Mouse (Mus musculus) lung, embryonic 16.5 days (tissue): ENCODE results near the gene 4921517D22Rik. TPM values are rescaled to one million over a fixed set of nuclear protein-coding genes. Genes with fewer than 3 reads are reported as not detected.

Experiments used
- ATAC-seq: fragments of 200-750 bp; cut with Nextera tagmentation; 2 replicates; pipeline ENCODE4 v1.8.0; 2017; ENCODE audit warnings: low read depth, mild to moderate bottlenecking, moderate library complexity
- H3K27ac ChIP-seq: fragments of 300-500 bp; sonication (generic); 2 replicates; pipeline ENCODE4 v1.5.1; 2014; ENCODE audit warnings: mild to moderate bottlenecking, control low read depth, low read length
- H3K27me3 ChIP-seq: fragments of 300-500 bp; sonication (generic); 2 replicates; pipeline ENCODE4 v1.6.1; 2014; ENCODE audit warnings: low read depth, low read length, mixed read lengths; ENCODE audit not compliant: control insufficient read depth, insufficient read depth
- H3K36me3 ChIP-seq: fragments of 300-500 bp; sonication (generic); 2 replicates; pipeline ENCODE4 v1.6.1; 2014; ENCODE audit warnings: low read length; ENCODE audit not compliant: control insufficient read depth, insufficient read depth
- H3K4me1 ChIP-seq: fragments of 300-500 bp; sonication (generic); replicated peaks from 2 replicates; pipeline ENCODE4 v1.6.1; 2014; ENCODE audit warnings: low read length, mixed read lengths; ENCODE audit not compliant: control insufficient read depth, insufficient read depth
- H3K4me2 ChIP-seq: fragments of 300-500 bp; sonication (generic); 2 replicates; pipeline ENCODE4 v1.6.1; 2014; ENCODE audit warnings: low read depth, low read length, control low read depth
- H3K4me3 ChIP-seq: fragments of 300-500 bp; sonication (generic); 2 replicates; pipeline ENCODE4 v1.5.1; 2014; ENCODE audit warnings: mild to moderate bottlenecking, low read length, control low read depth
- H3K9ac ChIP-seq: fragments of 300-500 bp; sonication (generic); 2 replicates; pipeline ENCODE4 v1.6.1; 2014; ENCODE audit warnings: low read length, control low read depth
- H3K9me3 ChIP-seq: fragments of 300-500 bp; sonication (generic); 2 replicates; pipeline ENCODE4 v1.6.1; 2016; ENCODE audit warnings: low read length; ENCODE audit not compliant: control insufficient read depth
- WGBS: fragments of 180-500 bp; shearing (Covaris S2); extraction: QIAGEN DNeasy Blood & Tissue Kit; methylation state at CpG from one replicate; pipeline ENCODE4 v1.1.7; 2014; 5-methylcytosine and 5-hydroxymethylcytosine counted together
- polyA plus RNA-seq: library from polyadenylated mRNA; unstranded; fragments of >200 nt; fragmentation: Nextera tagmentation; extraction: Ambion mirVana; gene quantifications from 2 replicates; pipeline ENCODE4 v1.2.1, GENCODE M21; 2015

The 4921517D22Rik gene
- polyA plus RNA-seq, 1 experiment from 2014 or later, result not detected

DNA sequence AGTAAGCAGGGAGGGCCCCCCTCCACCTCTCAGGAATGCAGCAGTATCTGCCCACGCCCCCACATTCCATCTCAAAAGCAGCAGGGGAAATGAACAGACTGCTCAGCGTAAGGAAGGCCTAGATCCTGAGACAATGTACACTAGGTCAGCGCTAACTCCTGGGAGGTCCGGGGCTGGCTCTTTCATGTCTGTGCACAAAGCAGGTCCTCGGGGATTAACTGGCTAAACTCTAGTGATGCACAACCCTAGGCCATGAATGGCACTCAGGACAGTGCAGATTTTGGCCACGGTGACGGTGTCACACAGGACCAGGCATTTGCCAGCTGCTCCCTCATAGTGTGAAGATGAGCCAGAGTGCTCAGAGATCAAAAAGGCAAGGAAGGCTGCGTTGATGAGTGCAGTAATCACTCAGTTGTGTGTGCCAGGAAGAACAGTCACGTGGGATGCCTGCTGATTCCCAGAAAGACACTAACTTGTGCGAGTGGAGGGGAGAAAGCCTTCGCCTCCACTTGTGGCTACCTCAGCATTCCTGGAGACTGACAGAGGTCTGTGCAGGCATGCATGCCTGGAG is 47.1 kb downstream of the 4921517D22Rik start:
- ATAC-seq, result peak; percentile 86

DNA sequence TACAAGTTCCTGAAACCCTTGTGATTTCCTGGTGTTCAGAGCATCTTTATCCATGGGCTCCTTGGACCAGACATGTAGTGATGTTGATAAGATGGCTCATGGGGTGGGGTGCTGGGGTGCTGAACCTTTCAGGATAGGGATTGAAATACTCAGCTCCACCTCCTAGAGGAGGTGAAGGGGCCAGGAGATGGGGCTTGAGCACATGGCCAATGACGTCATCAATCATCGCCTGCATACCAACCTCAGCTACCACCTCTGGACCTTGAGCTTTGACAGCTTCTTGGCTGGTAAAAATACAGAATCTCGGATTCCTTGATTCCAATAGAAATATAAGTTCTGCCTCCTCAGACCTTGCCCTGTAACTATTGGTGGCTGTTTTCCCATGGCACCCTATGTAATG is 48.4 kb downstream of the 4921517D22Rik start:
- H3K4me2 ChIP-seq, result no peak overlapping the region
- peaks cover 11% of the 10 kb centered on the region for H3K4me1 ChIP-seq
- no peaks in the 10 kb centered on the region for H3K9me3 ChIP-seq
- no peak overlapping the region for H3K27ac ChIP-seq
- H3K36me3 ChIP-seq, result peaks cover 4% of the 10 kb centered on the region; the same call in 1 of the 2 replicates
- WGBS, result 74% methylated on average over 3 of the region's 3 CpGs
- H3K27me3 ChIP-seq, result no peaks in the 10 kb centered on the region
- H3K4me3 ChIP-seq, result no peak overlapping the region
- ATAC-seq, result no peak
- no peak overlapping the region for H3K9ac ChIP-seq

More for the DNA sequence above, 47.1 kb downstream of the 4921517D22Rik start:
- peaks cover 11% of the 10 kb centered on the region for H3K4me1 ChIP-seq
- WGBS, result 39% methylated on average over 11 of the region's 11 CpGs
- H3K27ac ChIP-seq, result no peak overlapping the region; the same call in 1 of the 2 replicates
- no peaks in the 10 kb centered on the region for H3K9me3 ChIP-seq
- H3K4me2 ChIP-seq, result no peak overlapping the region
- H3K4me3 ChIP-seq, result no peak overlapping the region
- peaks cover 4% of the 10 kb centered on the region; the same call in 1 of the 2 replicates for H3K36me3 ChIP-seq
- H3K27me3 ChIP-seq, result no peaks in the 10 kb centered on the region
- H3K9ac ChIP-seq, result no peak overlapping the region

DNA sequence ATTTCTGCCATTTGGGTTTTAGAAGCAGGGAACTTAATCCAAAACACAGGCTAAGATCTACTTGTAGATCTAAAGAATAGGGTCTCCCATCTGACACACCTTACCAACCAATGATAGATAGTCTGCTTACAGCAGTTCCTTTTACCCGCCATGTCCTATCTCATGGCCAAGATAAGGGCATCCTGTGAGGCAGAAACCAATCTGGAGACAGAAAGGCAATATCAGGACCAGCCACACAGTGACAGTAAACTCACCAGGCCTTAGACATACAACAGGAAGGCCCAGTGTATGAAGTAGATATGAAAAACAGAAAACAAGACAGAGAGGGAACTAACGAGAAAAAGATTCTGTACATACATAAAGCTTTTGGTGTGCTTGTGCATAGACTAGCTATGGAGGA is 51.1 kb downstream of the 4921517D22Rik start:
- Histone ChIP-seq H3K36me3 (peaks cover 7% of the 10 kb centered on the region), H3K9ac (no peak overlapping the region), H3K4me1 (peaks cover 11% of the 10 kb centered on the region), H3K27me3 (no peaks in the 10 kb centered on the region), H3K9me3 (no peaks in the 10 kb centered on the region), H3K27ac (no peak overlapping the region), H3K4me3 (no peak overlapping the region), H3K4me2 (no peak overlapping the region)
- WGBS, result 87% methylated on average over 2 of the region's 2 CpGs
- ATAC-seq, result no peak

DNA sequence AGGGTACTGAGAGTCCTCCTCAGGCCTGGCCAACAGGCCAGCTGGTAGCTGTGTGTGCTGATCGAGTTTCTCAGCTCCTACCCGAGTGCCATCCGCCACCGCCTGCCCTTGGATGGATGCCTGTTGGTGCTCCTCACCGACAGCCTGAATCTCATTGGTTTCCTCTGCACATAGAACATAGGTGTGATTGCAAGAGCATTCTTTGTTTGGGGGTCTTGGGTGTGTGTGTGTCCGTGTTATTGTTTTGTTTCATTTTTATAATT is 53.8 kb downstream of the 4921517D22Rik start:
- no peaks in the 10 kb centered on the region for H3K27me3 ChIP-seq
- 69% methylated on average over 6 of the region's 6 CpGs for WGBS
- ATAC-seq, result no peak
- H3K4me1 ChIP-seq, result no peaks in the 10 kb centered on the region
- H3K4me3 ChIP-seq, result no peak overlapping the region
- no peaks in the 10 kb centered on the region for H3K9me3 ChIP-seq
- no peak overlapping the region for H3K27ac ChIP-seq
- H3K36me3 ChIP-seq, result peaks cover 21% of the 10 kb centered on the region
- H3K4me2 ChIP-seq, result no peak overlapping the region
- H3K9ac ChIP-seq, result no peak overlapping the region

DNA sequence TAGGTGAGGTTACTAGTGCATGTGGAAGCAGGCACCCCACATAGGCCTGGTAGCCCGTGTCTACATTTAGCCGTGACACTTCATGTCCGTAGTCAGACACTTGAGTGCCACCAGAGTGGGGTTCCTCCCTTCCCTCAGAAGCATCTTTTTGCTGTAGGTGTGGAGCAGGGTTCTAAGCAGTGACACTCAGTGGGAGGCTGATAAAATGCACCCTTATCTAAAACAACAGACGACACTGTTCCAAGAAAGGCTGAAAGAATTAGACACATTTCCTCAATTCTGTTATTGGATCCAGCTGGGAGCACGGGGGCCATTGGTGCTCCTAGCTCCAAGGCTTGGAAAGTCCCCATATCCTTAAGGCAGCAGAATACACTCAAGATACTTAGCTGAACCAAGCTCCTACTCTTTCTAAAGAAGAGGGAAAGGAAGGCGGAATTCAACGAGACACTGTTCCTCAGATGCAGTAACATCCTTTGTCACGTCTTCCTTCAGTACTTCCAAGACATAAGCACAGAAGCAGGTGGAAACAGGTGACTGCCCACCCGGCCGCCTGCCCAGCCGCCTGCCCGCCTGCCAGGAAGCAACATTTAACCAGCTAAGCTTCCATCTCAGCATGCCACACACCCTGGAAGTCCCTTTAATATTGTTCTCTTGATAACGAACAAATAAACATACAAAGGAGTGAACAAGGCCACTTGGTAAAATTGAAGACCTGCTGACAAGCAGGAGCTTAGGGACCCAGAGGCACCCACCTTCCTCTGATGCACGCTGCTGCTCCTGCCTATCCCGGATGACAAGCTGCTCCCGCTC is 54.3 kb downstream of the 4921517D22Rik start:
- Histone ChIP-seq H3K27ac (no peak overlapping the region), H3K4me1 (no peaks in the 10 kb centered on the region), H3K9me3 (no peaks in the 10 kb centered on the region), H3K4me3 (no peak overlapping the region), H3K36me3 (peaks cover 26% of the 10 kb centered on the region), H3K9ac (no peak overlapping the region), H3K4me2 (no peak overlapping the region), H3K27me3 (no peaks in the 10 kb centered on the region)
- WGBS, result 80% methylated on average over 16 of the region's 16 CpGs
- ATAC-seq, result no peak

DNA sequence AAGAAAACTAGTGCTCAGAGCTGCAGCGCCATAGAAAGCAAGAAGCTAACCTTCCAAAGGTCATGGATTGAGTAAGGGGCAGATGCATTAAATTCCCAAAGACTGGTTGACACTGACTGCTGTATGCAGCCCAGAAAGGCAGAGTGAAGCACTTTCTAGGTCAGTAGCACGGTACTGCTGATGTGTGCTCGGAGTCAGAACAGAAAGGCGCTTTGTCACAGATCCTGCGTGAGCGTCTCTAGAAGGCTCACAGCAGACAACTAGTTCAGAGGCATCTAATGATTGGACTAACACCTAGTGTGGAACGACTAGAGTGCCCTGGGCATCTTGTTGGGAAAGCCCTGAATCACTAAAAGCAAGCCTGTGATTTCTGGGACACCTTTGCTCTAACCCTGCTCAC is 56.1 kb downstream of the 4921517D22Rik start:
- Histone ChIP-seq H3K9ac (no peak overlapping the region), H3K27ac (no peak overlapping the region), H3K4me3 (no peak overlapping the region), H3K4me2 (no peak overlapping the region), H3K36me3 (peaks cover 33% of the 10 kb centered on the region), H3K27me3 (no peaks in the 10 kb centered on the region), H3K4me1 (no peaks in the 10 kb centered on the region), H3K9me3 (no peaks in the 10 kb centered on the region)
- no peak for ATAC-seq
- WGBS, result 90% methylated on average over 7 of the region's 7 CpGs

Other genes starting within 250 kb of the 4921517D22Rik start
- gene Agtpbp1, start 108.9 kb downstream of the 4921517D22Rik start, polyA plus RNA-seq, result 17.8 and 19.3 TPM in 2 replicates
- gene Naa35, start 108.8 kb downstream of the 4921517D22Rik start, polyA plus RNA-seq, result 88.8 and 96.9 TPM in 2 replicates
- 34.5 and 36.9 TPM in 2 replicates for gene Golm1, start 18.3 kb downstream of the 4921517D22Rik start, polyA plus RNA-seq
- not detected in 2 replicates for gene Spata31d1a, start 16.2 kb upstream of the 4921517D22Rik start, polyA plus RNA-seq
- not detected in 2 replicates for gene Spata31d1b, start 18.2 kb upstream of the 4921517D22Rik start, polyA plus RNA-seq
- gene Spata31d1d, start 37.6 kb upstream of the 4921517D22Rik start, polyA plus RNA-seq, result not detected in 2 replicates
- gene 1700014D04Rik, start 52.6 kb upstream of the 4921517D22Rik start, polyA plus RNA-seq, result 0.24 and 0.29 TPM in 2 replicates
- gene Isca1, start 75.7 kb upstream of the 4921517D22Rik start, polyA plus RNA-seq, result 168 and 183 TPM in 2 replicates
- not detected in 2 replicates for gene Gm49354, start 88.1 kb upstream of the 4921517D22Rik start, polyA plus RNA-seq
- gene Tut7, start 129.0 kb upstream of the 4921517D22Rik start, polyA plus RNA-seq, result 46.8 and 50.7 TPM in 2 replicates